Comparison of ENCODE assay signal across 18 mouse cellular contexts in the genomic region with DNA sequence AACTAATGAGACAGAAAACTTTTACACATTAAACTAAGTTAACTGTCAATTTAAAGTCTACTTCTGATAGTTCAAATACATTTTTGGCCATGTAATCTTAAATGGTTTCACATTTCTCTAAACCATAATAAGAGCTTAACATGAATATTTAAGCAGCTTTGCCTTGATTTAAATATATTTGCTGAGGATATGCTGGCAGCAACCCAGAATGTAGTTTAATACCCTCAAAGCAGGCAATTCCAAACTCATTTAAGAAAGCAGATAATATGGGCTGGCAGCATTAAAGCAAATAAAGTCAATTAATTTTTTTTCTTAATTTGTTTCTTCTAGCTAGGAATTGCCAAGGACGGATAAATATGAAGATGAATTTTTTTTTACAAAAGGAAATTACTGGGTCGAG. TPM values are rescaled to one million over a fixed set of nuclear protein-coding genes. Genes with fewer than 3 reads are reported as not detected.
"Had no signal": no experiment of that assay in that cellular context is flagged by ENCODE, and none has a peak within 500 bp of the region (broad histone marks: within the 10 kb centered on the region; RNA-seq: fewer than 3 reads in every experiment).

No protein-coding gene starts in this region.

- ATAC-seq: midbrain, embryonic 16.5 days had no signal

- H3K9ac ChIP-seq: lung, embryonic 14.5 days; midbrain, embryonic 12.5 days; neural tube, embryonic 13.5 days; neural tube, embryonic 15.5 days had no signal

- H3K27me3 ChIP-seq: midbrain, embryonic 12.5 days; neural tube, embryonic 13.5 days; neural tube, embryonic 15.5 days had no signal

- DNase-seq: lung, adult 18-20 months; lung, embryonic 14.5 days; lung, postnatal 10 days; lung, postnatal 4 days; right cerebral cortex, adult 18-20 months; right cerebral cortex, postnatal 25 days; right cerebral cortex, postnatal 4 days; spleen, adult 18-20 months; thymus, adult 18-20 months; thymus, postnatal 14 days; thymus, postnatal 36 days had no signal

- H3K27ac ChIP-seq: midbrain, embryonic 10.5 days; midbrain, embryonic 12.5 days; neural tube, embryonic 13.5 days; neural tube, embryonic 15.5 days had no signal

- H3K4me1 ChIP-seq: midbrain, embryonic 10.5 days; neural tube, embryonic 13.5 days; neural tube, embryonic 15.5 days had no signal

- H3K9me3 ChIP-seq: midbrain, embryonic 10.5 days; midbrain, embryonic 12.5 days; neural tube, embryonic 13.5 days; neural tube, embryonic 15.5 days had no signal

- H3K4me3 ChIP-seq: midbrain, embryonic 10.5 days; midbrain, embryonic 12.5 days; myocyte; neural tube, embryonic 13.5 days; neural tube, embryonic 15.5 days had no signal

- H3K4me2 ChIP-seq: lung, embryonic 14.5 days; midbrain, embryonic 12.5 days; neural tube, embryonic 13.5 days; neural tube, embryonic 15.5 days had no signal

- H3K36me3 ChIP-seq: midbrain, embryonic 10.5 days; midbrain, embryonic 12.5 days; neural tube, embryonic 13.5 days; neural tube, embryonic 15.5 days had no signal

RNA-seq across cellular contexts. Expression of a gene that starts 56.7 kb away (rescaled TPM):
- polyA plus RNA-seq: thymus, postnatal 0 days had no signal
